Mouse (Mus musculus): ENCODE data around the gene Ptprn2.

The Ptprn2 gene

DNA sequence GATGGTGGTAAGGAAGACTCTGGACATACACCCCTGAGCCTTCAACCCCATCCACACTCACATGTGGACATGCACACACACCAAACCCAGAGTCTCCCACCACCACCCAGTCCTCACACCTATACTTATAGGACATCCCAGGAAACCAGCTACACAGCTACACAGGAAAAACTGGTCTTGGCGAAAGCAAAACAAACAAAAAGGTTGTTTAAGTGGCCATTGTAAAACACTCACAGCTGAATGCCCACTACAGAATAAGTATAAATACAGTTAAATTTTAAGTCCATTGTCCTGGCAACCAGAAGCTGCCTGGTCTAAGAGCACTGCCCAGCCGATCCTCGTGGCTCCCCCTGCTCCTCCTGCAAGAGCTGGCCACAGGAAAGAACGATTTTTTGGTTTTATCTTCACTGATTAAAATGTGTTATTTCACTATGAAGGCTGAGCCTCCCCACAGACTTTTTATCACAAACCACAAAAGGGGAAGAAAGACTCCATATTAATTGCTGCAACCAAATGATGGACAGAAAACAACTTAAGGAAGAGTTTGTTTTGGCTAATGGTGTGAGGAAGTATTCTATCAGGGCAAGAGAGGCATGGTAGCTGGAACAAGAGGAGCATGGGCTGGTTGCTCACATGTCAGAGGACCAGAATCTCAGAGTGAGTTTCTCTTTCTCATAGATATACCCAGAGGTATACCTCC is 722.1 kb downstream of the Ptprn2 start:
- intact Hi-C loops (cut with DNase I): no loop called here

DNA sequence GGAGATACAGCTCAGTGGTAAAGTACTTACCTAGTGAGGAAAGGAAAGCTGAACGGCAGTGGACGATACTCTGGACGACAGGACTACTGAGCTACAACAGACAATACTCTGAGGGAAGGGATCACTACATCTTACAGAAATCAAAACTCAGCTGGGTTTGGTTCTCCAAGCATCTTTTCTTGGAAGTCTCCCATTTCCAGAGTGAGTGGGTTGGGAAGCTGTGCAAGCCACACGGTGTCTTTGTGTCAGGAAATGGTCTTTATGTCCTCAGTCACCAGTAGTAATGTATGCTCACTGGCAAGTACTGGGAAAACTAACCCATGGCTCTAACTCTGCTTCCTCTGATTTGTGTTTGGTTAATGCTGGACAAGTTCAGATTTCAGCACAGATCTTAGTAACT is 724.9 kb downstream of the Ptprn2 start:
- intact Hi-C loops (cut with DNase I): no loop called here

- intact Hi-C loops (cut with DNase I): no loop called here
Observed at GRCm38 (mm10) chr12:117213531-117213930, 728.0 kb downstream of the Ptprn2 start.

GRCm38 (mm10) chr12:117214272-117214671 is 728.8 kb downstream of the Ptprn2 start:
- intact Hi-C loops (cut with DNase I): no loop called here

- intact Hi-C loops (cut with DNase I): no loop called here
Observed at GRCm38 (mm10) chr12:117214919-117215318, 729.4 kb downstream of the Ptprn2 start.

DNA sequence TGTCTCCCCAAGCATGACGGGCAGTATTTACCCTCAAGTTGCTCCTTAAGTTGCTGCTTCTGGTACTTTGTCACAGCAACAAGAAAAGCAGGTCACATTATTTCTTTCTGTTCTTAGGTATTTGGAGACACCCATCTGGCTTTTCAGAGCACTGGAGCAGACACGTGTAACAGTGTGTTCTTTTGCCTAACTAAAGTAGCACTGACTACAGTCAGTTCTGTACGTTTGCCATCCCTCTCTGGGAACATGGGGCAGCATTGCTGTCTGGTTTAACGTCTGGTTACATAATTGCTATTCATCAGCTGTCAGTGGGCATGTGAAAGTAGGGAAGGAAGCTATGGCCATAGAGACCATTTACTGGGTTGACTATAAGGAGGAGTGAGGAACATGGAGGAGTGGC is 736.4 kb downstream of the Ptprn2 start:
- intact Hi-C loops (cut with DNase I): no loop called here

DNA sequence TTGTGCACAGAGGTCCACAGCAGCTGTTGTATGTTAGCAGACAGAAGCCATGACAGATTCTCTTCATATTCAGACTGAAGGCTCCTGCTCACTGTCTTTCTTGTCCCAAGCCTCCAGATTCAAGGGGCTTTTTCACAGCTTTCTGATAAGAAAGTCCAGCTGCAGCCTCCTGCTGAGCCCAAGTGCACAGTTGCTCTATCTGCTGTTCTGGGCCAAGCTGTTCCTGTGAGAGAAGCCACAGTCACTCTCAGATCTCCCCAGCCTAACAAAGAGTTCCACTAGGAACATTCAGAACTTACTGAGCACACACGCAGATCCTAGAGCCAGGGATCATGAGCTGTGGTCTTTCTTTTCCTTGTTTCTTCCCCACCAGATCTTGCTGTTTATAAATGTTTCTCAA is 738.5 kb downstream of the Ptprn2 start:
- intact Hi-C loops (cut with DNase I): no loop called here

DNA sequence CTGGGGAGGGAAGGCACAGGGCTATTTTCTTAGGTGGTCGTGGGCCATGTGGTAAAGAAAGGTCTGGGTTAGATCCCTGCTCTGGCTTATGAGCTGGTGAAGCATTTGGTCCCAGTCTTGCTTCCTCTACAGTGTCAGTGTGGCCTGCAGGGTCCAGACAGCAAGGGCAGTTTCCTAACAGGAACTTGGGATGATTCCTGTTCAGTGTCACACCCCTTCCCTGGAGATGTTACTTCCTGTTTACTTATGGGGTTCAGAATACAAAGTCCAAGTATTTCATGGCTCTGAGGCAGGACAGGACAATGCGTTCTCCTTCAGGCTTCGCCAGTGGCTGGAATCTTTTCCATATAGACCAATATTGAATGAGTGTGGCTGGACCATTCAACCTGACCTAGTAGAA is 741.7 kb downstream of the Ptprn2 start:
- intact Hi-C loops (cut with DNase I): no loop called here

DNA sequence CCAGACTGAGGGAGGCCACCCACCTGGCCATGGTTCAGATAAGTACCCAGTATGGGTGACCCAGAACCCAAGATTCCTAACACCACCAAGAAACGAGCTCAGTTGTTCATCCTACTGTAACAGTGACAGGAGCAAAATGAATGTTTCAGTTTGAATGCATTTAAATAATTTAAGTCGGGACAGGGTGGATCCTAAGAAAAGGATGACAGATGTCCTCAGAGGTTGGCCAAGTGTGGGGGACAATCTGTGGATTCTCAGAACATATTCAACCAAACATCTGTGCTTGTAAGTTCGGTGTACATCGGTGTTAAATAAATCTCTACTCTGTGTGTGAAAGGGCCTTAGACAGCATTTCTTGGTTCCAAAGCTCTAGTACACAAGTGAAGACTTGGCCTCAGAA is 743.9 kb downstream of the Ptprn2 start:
- intact Hi-C loops (cut with DNase I): no loop called here

- intact Hi-C loops (cut with DNase I): no loop called here
Observed at GRCm38 (mm10) chr12:117230282-117230681, 744.8 kb downstream of the Ptprn2 start.

GRCm38 (mm10) chr12:117231850-117232249 is 746.3 kb downstream of the Ptprn2 start:
- intact Hi-C loops (cut with DNase I): no loop called here

- intact Hi-C loops (cut with DNase I): no loop called here
Observed at GRCm38 (mm10) chr12:117235114-117235513, 749.6 kb downstream of the Ptprn2 start.

GRCm38 (mm10) chr12:117236020-117236734 is 750.7 kb downstream of the Ptprn2 start:
- intact Hi-C loops (cut with DNase I): no loop called here

DNA sequence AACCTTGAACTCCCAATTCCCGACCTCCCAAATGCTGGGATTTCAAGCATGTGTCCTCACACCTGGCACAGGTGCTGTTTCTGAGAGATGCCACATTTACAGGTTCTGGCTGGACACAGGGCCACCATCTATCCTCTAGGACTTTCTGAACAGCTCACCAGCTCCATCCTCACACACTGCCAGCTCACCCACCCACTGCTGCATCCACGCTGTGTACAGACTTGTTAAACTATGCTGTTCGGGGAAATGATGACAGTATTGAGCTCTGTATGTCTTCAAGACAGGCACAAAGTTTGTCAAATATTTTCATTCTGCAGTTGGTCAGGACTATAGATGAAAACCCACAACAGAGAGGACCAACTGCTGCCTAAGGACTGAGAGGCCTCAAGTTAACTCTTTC is 751.5 kb downstream of the Ptprn2 start:
- intact Hi-C loops (cut with DNase I): no loop called here

- intact Hi-C loops (cut with DNase I): no loop called here
Observed at GRCm38 (mm10) chr12:117239927-117240715, 754.6 kb downstream of the Ptprn2 start.

- intact Hi-C loops (cut with DNase I): no loop called here
Observed at GRCm38 (mm10) chr12:117242181-117242580, 756.7 kb downstream of the Ptprn2 start.

GRCm38 (mm10) chr12:117245885-117246478 is 760.5 kb downstream of the Ptprn2 start:
- intact Hi-C loops (cut with DNase I): no loop called here

DNA sequence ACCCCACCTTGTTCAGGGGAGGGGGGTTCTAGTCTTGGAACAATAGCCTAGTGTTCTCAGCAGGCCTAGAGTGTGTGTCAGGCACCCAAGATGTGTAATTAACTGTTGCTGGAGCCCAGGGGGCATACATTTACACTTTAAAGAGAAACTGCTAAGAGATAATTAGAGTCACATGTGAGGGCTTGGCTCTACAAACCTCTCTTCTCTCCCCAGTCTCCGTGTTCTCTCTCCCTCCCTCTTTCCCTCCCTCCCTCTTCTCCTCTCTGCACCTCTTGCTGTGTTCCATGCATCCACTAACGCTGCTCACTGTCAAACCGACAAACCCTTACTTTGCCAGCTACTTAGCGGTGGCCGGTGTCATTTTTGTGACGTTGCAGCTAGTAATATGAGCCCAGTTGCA is 764.9 kb downstream of the Ptprn2 start:
- intact Hi-C loops (cut with DNase I): no loop called here

DNA sequence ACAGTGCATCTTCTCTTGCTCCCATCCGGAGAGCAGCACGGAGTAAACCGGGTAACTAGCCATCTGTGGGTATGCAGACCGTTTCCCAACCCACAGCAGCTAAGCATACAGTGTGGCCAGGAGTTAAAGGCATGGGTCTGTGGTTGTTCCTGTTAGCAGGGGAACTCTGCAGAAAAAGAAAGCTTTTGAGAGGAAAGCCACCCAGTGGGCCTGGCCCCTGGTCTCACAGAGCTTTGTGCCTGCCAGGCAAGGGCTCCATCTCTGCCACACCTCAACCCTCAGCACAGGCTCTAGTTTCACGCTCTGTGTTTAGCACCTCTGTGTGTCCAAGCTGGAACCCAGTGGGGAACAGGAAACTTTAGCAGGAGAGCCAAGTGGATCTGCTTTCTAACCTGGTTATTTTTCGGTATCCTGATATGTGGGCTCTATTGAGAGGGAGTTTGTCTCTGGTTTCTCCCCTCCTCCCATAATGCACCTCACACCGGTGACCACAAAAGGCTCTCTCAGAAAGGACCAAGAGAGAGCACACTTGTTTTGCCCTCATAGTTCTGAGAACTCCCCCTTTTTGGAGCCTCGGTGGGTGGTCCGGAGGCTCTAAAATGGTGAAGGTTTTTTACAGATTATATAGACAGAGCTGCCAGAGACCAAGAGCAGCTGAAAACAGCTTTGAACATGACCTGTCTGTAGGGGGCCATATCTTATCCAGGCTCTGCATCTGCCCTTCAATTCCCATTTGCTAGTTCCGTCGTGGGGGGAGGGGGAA is 766.3 kb downstream of the Ptprn2 start:
- intact Hi-C loops (cut with DNase I): no loop called here

GRCm38 (mm10) chr12:117252426-117252779 is 766.9 kb downstream of the Ptprn2 start:
- intact Hi-C loops (cut with DNase I): no loop called here

DNA sequence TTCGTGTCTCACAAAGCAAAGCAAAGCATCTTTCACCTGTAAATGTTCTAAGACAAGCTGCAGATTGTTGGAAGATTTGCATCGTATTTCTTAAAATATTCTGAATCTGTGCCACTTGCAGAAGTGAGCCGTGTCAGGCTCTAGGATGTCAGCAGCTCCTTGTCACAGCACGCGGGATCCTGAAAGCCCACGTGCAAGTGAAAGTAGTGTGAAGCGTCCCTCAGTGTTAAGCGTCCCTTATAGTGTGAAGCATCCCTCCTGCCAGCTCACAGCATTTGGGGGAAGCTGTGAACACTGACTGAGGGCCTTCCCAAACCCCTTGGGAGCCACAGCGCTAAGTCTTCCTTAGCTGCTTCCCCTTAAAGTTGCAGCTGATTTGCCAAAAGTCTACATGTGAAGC is 768.8 kb downstream of the Ptprn2 start:
- intact Hi-C loops (cut with DNase I): no loop called here
